Mouse (Mus musculus) MEL (cell line): ENCODE measurements around the gene Slc22a23. TPM values are rescaled to one million over a fixed set of nuclear protein-coding genes. Genes with fewer than 3 reads are reported as not detected.

Source experiments
- DNase-seq: peaks from one replicate; pipeline ENCODE4 v3.0.0; 2011; ENCODE audit warnings: low read depth, low spot score
- H3K27ac ChIP-seq: 2 replicates; pipeline ENCODE4 v1.5.1; 2012; ENCODE audit warnings: low read depth, mild to moderate bottlenecking, control low read depth, low read length, moderate library complexity; ENCODE audit not compliant: control insufficient read depth
- H3K27me3 ChIP-seq, 2 experiments: fragments of 150-350 bp in 1 of 2; sonication (generic) in 1 of 2; 2 replicates each; pipeline ENCODE4 v1.6.1; 2012; ENCODE audit warnings: low read length in 2 of 2, mild to moderate bottlenecking in 2 of 2, improper control_type of control experiment in 1 of 2, moderate library complexity in 1 of 2; ENCODE audit not compliant: insufficient read depth in 2 of 2, control insufficient read depth in 1 of 2
- H3K36me3 ChIP-seq, 2 experiments: 2 replicates each; pipeline ENCODE4 v1.6.1; 2012 to 2014; ENCODE audit warnings: low read length in 2 of 2, improper control_type of control experiment in 1 of 2, inconsistent platforms in 1 of 2, mild to moderate bottlenecking in 1 of 2; ENCODE audit not compliant: insufficient read depth in 2 of 2, control insufficient read depth in 1 of 2
- H3K4me1 ChIP-seq, 2 experiments: fragments of 150-350 bp in 1 of 2; sonication (generic) in 1 of 2; 2 replicates each; pipeline ENCODE4 v1.6.1; 2012; ENCODE audit warnings: low read length in 2 of 2, improper control_type of control experiment in 1 of 2, mild to moderate bottlenecking in 1 of 2; ENCODE audit not compliant: insufficient read depth in 2 of 2, control insufficient read depth in 1 of 2
- H3K4me3 ChIP-seq, 2 experiments: fragments of 150-350 bp in 1 of 2; sonication (generic) in 1 of 2; 2 replicates each; pipeline ENCODE4 v1.5.1; 2012; ENCODE audit warnings: low read depth in 2 of 2, low read length in 2 of 2, mild to moderate bottlenecking in 2 of 2, moderate library complexity in 2 of 2, control low read depth in 1 of 2, improper control_type of control experiment in 1 of 2; ENCODE audit not compliant: control insufficient read depth in 1 of 2, insufficient read depth in 1 of 2
- H3K79me2 ChIP-seq: 2 replicates; pipeline ENCODE4 v1.6.1; 2012; ENCODE audit warnings: mild to moderate bottlenecking, low read length, moderate library complexity; ENCODE audit not compliant: control insufficient read depth, poor library complexity, insufficient read depth
- H3K9ac ChIP-seq: 2 replicates; pipeline ENCODE4 v1.6.1; 2012; ENCODE audit warnings: low read depth, mild to moderate bottlenecking, control low read depth, low read length, moderate library complexity; ENCODE audit not compliant: control insufficient read depth, poor library complexity, severe bottlenecking
- H3K9me3 ChIP-seq: fragments of 150-350 bp; sonication (generic); replicated peaks from 2 replicates; pipeline ENCODE4 v1.6.1; 2012; ENCODE audit warnings: mild to moderate bottlenecking, low read length, improper control_type of control experiment, moderate library complexity; ENCODE audit not compliant: insufficient read depth
- BHLHE40 ChIP-seq: IDR thresholded peaks from 2 replicates; pipeline ENCODE4 v1.6.1; 2012; ENCODE audit warnings: low read depth, mild to moderate bottlenecking, inconsistent platforms, low read length, improper control_type of control experiment, borderline replicate concordance
- CHD1 ChIP-seq: IDR thresholded peaks from 2 replicates; pipeline ENCODE4 v1.6.1; 2012; ENCODE audit warnings: low read depth, mild to moderate bottlenecking, inconsistent platforms, low read length, improper control_type of control experiment
- CHD2 ChIP-seq: IDR thresholded peaks from 2 replicates; pipeline ENCODE4 v1.6.1; 2011; ENCODE audit warnings: low read length, improper control_type of control experiment
- CTCF ChIP-seq, 3 experiments: IDR thresholded peaks in 2 of 3; conservative IDR thresholded peaks in 1 of 3; 2 replicates each; pipeline ENCODE4 v1.5.1; 2011 to 2012; ENCODE audit warnings: low read length in 3 of 3, low read depth in 2 of 3, mild to moderate bottlenecking in 2 of 3, improper control_type of control experiment in 1 of 3, inconsistent platforms in 1 of 3, mixed read lengths in 1 of 3, moderate library complexity in 1 of 3; ENCODE audit not compliant: control insufficient read depth in 1 of 3, insufficient read depth in 1 of 3, poor library complexity in 1 of 3, severe bottlenecking in 1 of 3
- HCFC1 ChIP-seq: IDR thresholded peaks from 2 replicates; pipeline ENCODE4 v1.6.1; 2012; ENCODE audit warnings: low read depth, mild to moderate bottlenecking, inconsistent platforms, low read length, improper control_type of control experiment, moderate library complexity
- KAT2A ChIP-seq: conservative IDR thresholded peaks from 2 replicates; pipeline ENCODE4 v1.6.1; 2012; ENCODE audit warnings: low read depth, low read length, improper control_type of control experiment, inconsistent platforms
- MEF2A ChIP-seq: IDR thresholded peaks from 2 replicates; pipeline ENCODE4 v1.6.1; 2014; ENCODE audit warnings: low read depth, mild to moderate bottlenecking, inconsistent platforms, low read length, improper control_type of control experiment; ENCODE audit not compliant: poor library complexity, insufficient replicate concordance, severe bottlenecking; ENCODE audit errors: extremely low read depth
- MXI1 ChIP-seq: IDR thresholded peaks from 2 replicates; pipeline ENCODE4 v1.6.1; 2011; ENCODE audit warnings: mild to moderate bottlenecking, low read depth, low read length, improper control_type of control experiment
- MYB ChIP-seq: IDR thresholded peaks from 2 replicates; pipeline ENCODE4 v1.6.1; 2011; ENCODE audit warnings: mild to moderate bottlenecking, low read depth, low read length, improper control_type of control experiment
- POLR2A ChIP-seq, 2 experiments: IDR thresholded peaks; 2 replicates each; pipeline ENCODE4 v1.6.1; 2011 to 2012; ENCODE audit warnings: low read length in 2 of 2, mild to moderate bottlenecking in 2 of 2, control low read depth in 1 of 2, improper control_type of control experiment in 1 of 2, low read depth in 1 of 2, moderate library complexity in 1 of 2; ENCODE audit not compliant: control insufficient read depth in 1 of 2, insufficient read depth in 1 of 2, poor library complexity in 1 of 2
- POLR2AphosphoS5 ChIP-seq: IDR thresholded peaks from 2 replicates; pipeline ENCODE4 v1.6.1; 2012; ENCODE audit warnings: low read depth, borderline replicate concordance, mild to moderate bottlenecking, inconsistent platforms, low read length, moderate library complexity, mixed read lengths
- RAD21 ChIP-seq: IDR thresholded peaks from 2 replicates; pipeline ENCODE4 v1.6.1; 2011; ENCODE audit warnings: mild to moderate bottlenecking, low read depth, low read length, improper control_type of control experiment
- SMC3 ChIP-seq: IDR thresholded peaks from 2 replicates; pipeline ENCODE4 v1.6.1; 2011; ENCODE audit warnings: low read depth, low read length, improper control_type of control experiment
- TBP ChIP-seq: IDR thresholded peaks from 2 replicates; pipeline ENCODE4 v1.8.0; 2011; ENCODE audit warnings: low read depth, low read length, improper control_type of control experiment
- UBTF ChIP-seq: IDR thresholded peaks from 2 replicates; pipeline ENCODE4 v1.6.1; 2012; ENCODE audit warnings: low read depth, mild to moderate bottlenecking, inconsistent platforms, low read length, improper control_type of control experiment, moderate library complexity, borderline replicate concordance; ENCODE audit not compliant: insufficient read depth
- USF1 ChIP-seq: IDR thresholded peaks from 2 replicates; pipeline ENCODE4 v1.6.1; 2014; ENCODE audit warnings: low read depth, mild to moderate bottlenecking, inconsistent platforms, low read length, improper control_type of control experiment, moderate library complexity
- ZC3H11A ChIP-seq: IDR thresholded peaks from 2 replicates; pipeline ENCODE4 v1.6.1; 2012; ENCODE audit warnings: low read depth, mild to moderate bottlenecking, inconsistent platforms, low read length, improper control_type of control experiment
- ZKSCAN1 ChIP-seq: IDR thresholded peaks from 2 replicates; pipeline ENCODE4 v1.6.1; 2012; ENCODE audit warnings: low read depth, mild to moderate bottlenecking, inconsistent platforms, low read length, improper control_type of control experiment, moderate library complexity
- polyA plus RNA-seq, 2 experiments: library from polyadenylated mRNA; stranded (reverse) in 1 of 2; unstranded in 1 of 2; fragments of >175 nt in 1 of 2; fragments of >200 nt in 1 of 2; gene quantifications; 2 replicates each; pipeline versions ENCODE4 v1.2.1 to v1.2.4; 2012; ENCODE audit warnings: low replicate concordance in 2 of 2, low read depth in 1 of 2; ENCODE audit not compliant: insufficient read length in 2 of 2, insufficient read depth in 1 of 2, missing spikeins in 1 of 2
- total RNA-seq: library from RNA; depleted of rRNA; stranded (reverse); fragments of 300-350 nt; gene quantifications from 2 replicates; pipeline ENCODE4 v1.2.3, GENCODE M21; 2012

Gene Slc22a23
- total and polyA plus RNA-seq, 3 experiments: 22.2 to 24.3 TPM; not detected in 1

DNA sequence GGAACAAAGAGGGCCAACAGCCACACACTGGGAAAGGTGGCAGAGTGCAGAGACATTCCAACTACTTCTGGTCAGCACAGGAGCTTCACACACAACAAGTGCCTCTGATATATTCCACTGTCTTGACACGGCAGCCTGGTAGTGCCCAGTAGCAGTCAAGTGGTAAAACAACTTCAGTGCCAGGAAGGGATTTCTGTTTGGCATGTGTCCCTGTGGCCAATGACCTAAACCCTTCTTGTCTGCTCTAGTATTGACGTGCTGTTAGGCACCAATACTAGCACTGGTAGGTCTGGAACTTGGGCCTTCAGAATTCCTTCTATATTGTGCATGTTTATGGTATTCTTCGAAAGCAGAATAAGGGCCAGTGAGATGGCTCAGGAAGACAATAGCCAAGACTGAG is 139.8 kb downstream of the Slc22a23 start:
- Histone ChIP-seq H3K79me2 (no peaks in the 10 kb centered on the region), H3K36me3 (peaks cover 0 to 7% of the 10 kb centered on the region in 2 experiments; a peak in 1 of 4 replicates), H3K9me3 (no peaks in the 10 kb centered on the region), H3K9ac (no peak overlapping the region), H3K4me3 (no peak overlapping the region), H3K27ac (no peak overlapping the region), H3K4me1 (no peaks in the 10 kb centered on the region), H3K27me3 (no peaks in the 10 kb centered on the region)
- TF ChIP-seq KAT2A (no peak), CHD2 (no peak), ZC3H11A (no peak), RAD21 (no peak), USF1 (no peak), CTCF (IDR thresholded peaks at IDR 0.05 in 2 of 3, conservative IDR thresholded peaks at IDR 0.05 in 1 of 3; ENCODE audit: control insufficient read depth in 1 of 3, insufficient read depth in 1 of 3, low read depth in 2 of 3, low read length in 3 of 3, poor library complexity in 1 of 3, severe bottlenecking in 1 of 3) (no peak), MEF2A (no peak), CHD1 (no peak), UBTF (no peak), MXI1 (no peak)
- no peak for DNase-seq

GRCm38 (mm10) chr13:34195676-34196075 is 149.3 kb downstream of the Slc22a23 start:
- TF ChIP-seq HCFC1: no peak
- TF ChIP-seq ZKSCAN1: peak; percentile 78
- no peak for DNase-seq
- no peak overlapping the region for H3K4me3 ChIP-seq
- H3K27ac ChIP-seq: no peak overlapping the region
- H3K9ac ChIP-seq: no peak overlapping the region
- no peaks in the 10 kb centered on the region for H3K4me1 ChIP-seq
- H3K79me2 ChIP-seq: no peaks in the 10 kb centered on the region
- H3K27me3 ChIP-seq: no peaks in the 10 kb centered on the region
- no peaks in the 10 kb centered on the region for H3K9me3 ChIP-seq
- H3K36me3 ChIP-seq: peaks cover 0 to 12% of the 10 kb centered on the region in 2 experiments; a peak in 2 of 4 replicates

- H3K27me3 ChIP-seq: no peaks in the 10 kb centered on the region
- no peaks in the 10 kb centered on the region for H3K9me3 ChIP-seq
- H3K9ac ChIP-seq: no peak overlapping the region
- TF ChIP-seq POLR2A (IDR thresholded peaks at IDR 0.05; ENCODE audit: control insufficient read depth in 1 of 2, insufficient read depth in 1 of 2, low read depth in 1 of 2, low read length in 2 of 2, poor library complexity in 1 of 2): no peak
- no peak for TF ChIP-seq POLR2AphosphoS5
- no peak for TF ChIP-seq TBP
- no peak for TF ChIP-seq ZKSCAN1
- no peak for TF ChIP-seq KAT2A
- no peak for TF ChIP-seq USF1
- TF ChIP-seq BHLHE40: no peak
- no peak for TF ChIP-seq SMC3
- TF ChIP-seq MYB: no peak
- no peaks in the 10 kb centered on the region for H3K79me2 ChIP-seq
- no peaks in the 10 kb centered on the region for H3K4me1 ChIP-seq
- H3K36me3 ChIP-seq: peaks cover 0 to 11% of the 10 kb centered on the region in 2 experiments; a peak in 2 of 4 replicates
- H3K27ac ChIP-seq: no peak overlapping the region
- no peak for DNase-seq
- H3K4me3 ChIP-seq: no peak overlapping the region
These were observed 151.6 kb downstream of the Slc22a23 start for GRCm38 (mm10) chr13:34193384-34193783.
